Mouse (Mus musculus) lung, adult 2 months (tissue): ENCODE measurements at regions not wholly inside any gene's neighbourhood (a gene's known extent, or its start where the extent isn't known, plus 50 kb on each side); places are given as distances from the start of the nearest gene placed in this dataset.

Experiments
- CTCF ChIP-seq: fragments of 200-500 bp; IDR thresholded peaks from 2 replicates; pipeline ENCODE4 v1.5.1; 2011; ENCODE audit warnings: mild to moderate bottlenecking, low read length, control low read depth; ENCODE audit not compliant: insufficient read depth
- POLR2A ChIP-seq: fragments of 200-500 bp; IDR thresholded peaks from 2 replicates; pipeline ENCODE4 v1.6.1; 2011; ENCODE audit warnings: low read depth, mild to moderate bottlenecking, control low read depth, low read length, borderline replicate concordance; ENCODE audit errors: extremely low read depth

DNA sequence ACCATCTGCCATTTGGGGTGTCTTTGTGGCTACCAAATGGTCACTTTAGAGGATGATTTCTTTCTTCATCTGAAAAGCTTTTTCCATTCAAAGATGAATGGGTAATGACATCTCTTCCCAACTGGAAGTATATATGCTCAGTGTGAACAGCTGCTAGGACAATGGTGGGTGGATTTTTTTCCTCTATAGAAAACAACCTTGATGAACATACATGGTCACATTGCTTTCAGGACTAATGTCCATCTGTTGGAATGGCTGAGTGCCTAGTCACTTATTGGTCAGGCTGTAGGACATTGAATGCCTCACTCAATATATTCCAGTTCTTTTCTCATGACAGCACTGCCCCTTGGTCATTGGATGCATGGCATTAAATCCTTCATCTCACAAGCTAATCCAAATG, 209.0 kb upstream of the Neil3 start:
- no peak for TF ChIP-seq CTCF
- no peak for TF ChIP-seq POLR2A
